ENCODE assay signal across 19 mouse cellular contexts in genomic region chr6:137604417-137605248, GRCm38 (mm10). TPM values are rescaled to one million over a fixed set of nuclear protein-coding genes. Genes with fewer than 3 reads are reported as not detected.
A peak's percentile ranks its signal among the peaks of the same experiment; 100 is the strongest.
DNase-seq lines count a peak whose midpoint lies in the region; ATAC-seq and TF ChIP-seq lines count a peak whose summit lies in the region.
"Had no signal": no experiment of that assay in that cellular context is flagged by ENCODE, and none has a peak within 500 bp of the region (broad histone marks: within the 10 kb centered on the region; RNA-seq: fewer than 3 reads in every experiment).

No protein-coding gene starts in this region.

- no peak for TF ChIP-seq CTCF in forebrain, postnatal 0 days (IDR thresholded peaks at IDR 0.05; ENCODE audit: low read depth)

- peak; percentile 61 for ATAC-seq in forebrain, postnatal 0 days
- ATAC-seq: hindbrain, embryonic 16.5 days; Patski had no signal

- DNase-seq in cerebellum, postnatal 10 days: peak; percentile 63 to 64
- no peak for DNase-seq in cerebellum, adult 18-20 months
- DNase-seq in kidney, postnatal 10 days: peak; percentile 24
- DNase-seq in kidney, adult 8-10 months: no peak
- peak; percentile 19 for DNase-seq in ES-CJ7 (ENCODE audit: low read depth, low spot score)
- no peak for DNase-seq in forebrain, postnatal 0 days
- DNase-seq in heart, adult 8-10 months (ENCODE audit: low spot score): no peak
- no peak for DNase-seq in spleen, adult 12 weeks (ENCODE audit: low spot score)
- DNase-seq: heart, adult 2 months; heart, postnatal 14 days; retina, postnatal 1 day; spleen, adult 18-20 months; thymus, postnatal 14 days had no signal

- no peaks in the 10 kb centered on the region for H3K4me1 ChIP-seq in forebrain, postnatal 0 days (ENCODE audit: insufficient read depth)
- H3K4me1 ChIP-seq: lung, embryonic 15.5 days; neural tube, embryonic 13.5 days; stomach, embryonic 15.5 days had no signal

- H3K9ac ChIP-seq in forebrain, postnatal 0 days: no peak overlapping the region
- H3K9ac ChIP-seq: limb, embryonic 12.5 days; lung, embryonic 15.5 days; neural tube, embryonic 13.5 days; stomach, embryonic 15.5 days had no signal

- H3K27ac ChIP-seq in forebrain, postnatal 0 days (ENCODE audit: low read depth, low read length): no peak overlapping the region
- H3K27ac ChIP-seq: heart, adult 2 months; limb, embryonic 12.5 days; lung, embryonic 15.5 days; neural tube, embryonic 13.5 days; stomach, embryonic 15.5 days had no signal

- H3K4me2 ChIP-seq in forebrain, postnatal 0 days (ENCODE audit: low read depth): no peak overlapping the region
- H3K4me2 ChIP-seq: limb, embryonic 12.5 days; lung, embryonic 15.5 days; neural tube, embryonic 13.5 days; stomach, embryonic 15.5 days had no signal

- 62% methylated on average over 4 of the region's 4 CpGs for WGBS in forebrain, postnatal 0 days

- H3K4me3 ChIP-seq in forebrain, postnatal 0 days (ENCODE audit: low read depth, low read length): no peak overlapping the region
- H3K4me3 ChIP-seq: heart, adult 2 months; limb, embryonic 12.5 days; lung, embryonic 15.5 days; neural tube, embryonic 13.5 days; stomach, embryonic 15.5 days had no signal

- no peaks in the 10 kb centered on the region for H3K27me3 ChIP-seq in forebrain, postnatal 0 days (ENCODE audit: insufficient read depth, low read length)
- H3K27me3 ChIP-seq: lung, embryonic 15.5 days; neural tube, embryonic 13.5 days; Patski; stomach, embryonic 15.5 days had no signal

- no peaks in the 10 kb centered on the region for H3K9me3 ChIP-seq in forebrain, postnatal 0 days (ENCODE audit: low read length)
- H3K9me3 ChIP-seq: limb, embryonic 12.5 days; lung, embryonic 15.5 days; neural tube, embryonic 13.5 days; stomach, embryonic 15.5 days had no signal

- H3K36me3 ChIP-seq in forebrain, postnatal 0 days (ENCODE audit: insufficient read depth): no peaks in the 10 kb centered on the region
- H3K36me3 ChIP-seq: limb, embryonic 12.5 days; lung, embryonic 15.5 days; neural tube, embryonic 13.5 days; stomach, embryonic 15.5 days had no signal

RNA-seq across cellular contexts. Expression of gene Eps8, which starts 50.0 kb away (rescaled TPM):
- 23.5 and 26.0 TPM in 2 replicates for total RNA-seq in forebrain, postnatal 0 days (2014; rRNA removed)
- 16.4 and 23.7 TPM in 2 replicates for polyA plus RNA-seq in forebrain, postnatal 0 days (2015; fragmentation: Nextera tagmentation; extraction: Ambion mirVana)
- 10 to 100 TPM in 3 of 4 experiments, 1 to 10 TPM in 1; 9.3 to 12.2 (median 10.8) TPM for total RNA-seq in heart, adult 8-10 months (2022)

Comparison
In these comparisons a context has a peak if more than half of its experiments do, and no peak if none do; other contexts are left out.
1. DNase-seq: peak in cerebellum, postnatal 10 days (2 of 2), kidney, postnatal 10 days (single experiment) and ES-CJ7 (single experiment); none in cerebellum, adult 18-20 months (0 of 2), kidney, adult 8-10 months (0 of 2), forebrain, postnatal 0 days (single experiment), heart, adult 8-10 months (single experiment) and spleen, adult 12 weeks (single experiment).